ENCODE assay signal across 8 mouse cellular contexts in genomic region chr14:119099570-119099891, GRCm38 (mm10). TPM values are rescaled to one million over a fixed set of nuclear protein-coding genes. Genes with fewer than 3 reads are reported as not detected.
A peak's percentile ranks its signal among the peaks of the same experiment; 100 is the strongest.
DNase-seq lines count a peak whose midpoint lies in the region; ATAC-seq and TF ChIP-seq lines count a peak whose summit lies in the region.

No protein-coding gene starts in this region.

- CTCF ChIA-PET in Patski (lab: Charles Lee): interaction anchor here (1.3 to 1.4 kb wide), 2 partner anchors 13 to 281 kb away, joined by 3 read pairs; no protein-coding TSS in a partner anchor

- no peaks in the 10 kb centered on the region for H3K36me3 ChIP-seq in heart, embryonic 15.5 days
- H3K36me3 ChIP-seq in hindbrain, embryonic 11.5 days (ENCODE audit: control insufficient read depth, insufficient read depth, low read length): no peaks in the 10 kb centered on the region
- no peaks in the 10 kb centered on the region for H3K36me3 ChIP-seq in midbrain, embryonic 12.5 days

- H3K4me2 ChIP-seq in heart, embryonic 15.5 days: peak overlapping the region; percentile 94
- peak overlapping the region; percentile 78 for H3K4me2 ChIP-seq in hindbrain, embryonic 11.5 days (replicated peaks; ENCODE audit: low read depth, low read length)
- peak overlapping the region; percentile 76 for H3K4me2 ChIP-seq in midbrain, embryonic 12.5 days (replicated peaks)

- POLR2A ChIA-PET in Patski (lab: Charles Lee): no interaction called here

- no peaks in the 10 kb centered on the region for H3K9me3 ChIP-seq in heart, embryonic 15.5 days (replicated peaks)
- no peaks in the 10 kb centered on the region for H3K9me3 ChIP-seq in hindbrain, embryonic 11.5 days (ENCODE audit: control insufficient read depth, low read length)
- no peaks in the 10 kb centered on the region for H3K9me3 ChIP-seq in midbrain, embryonic 12.5 days

- in situ Hi-C loops in Patski (cut with MboI; ENCODE audit: low pct_unique_long_range_greater_than_20kb): loop anchor here (25.0 kb wide), 1 partner anchor 963 kb away; no protein-coding TSS in a partner anchor

- peak overlapping the region; percentile 51 for H3K27ac ChIP-seq in heart, embryonic 15.5 days
- peak overlapping the region; percentile 71 for H3K27ac ChIP-seq in hindbrain, embryonic 11.5 days (ENCODE audit: low read depth, low read length)
- H3K27ac ChIP-seq in midbrain, embryonic 12.5 days (replicated peaks): peak overlapping the region; percentile 86

- H3K27me3 ChIP-seq in heart, embryonic 15.5 days: no peaks in the 10 kb centered on the region
- no peaks in the 10 kb centered on the region for H3K27me3 ChIP-seq in Patski
- no peaks in the 10 kb centered on the region for H3K27me3 ChIP-seq in hindbrain, embryonic 11.5 days (ENCODE audit: control insufficient read depth, insufficient read depth, low read length)
- H3K27me3 ChIP-seq in midbrain, embryonic 12.5 days: no peaks in the 10 kb centered on the region

- intact Hi-C loops in heart, postnatal 36 days (cut with DNase I): no loop called here
- intact Hi-C loops in gastrocnemius, postnatal 36 days (cut with DNase I): no loop called here

- no peak for TF ChIP-seq CTCF in Patski (IDR thresholded peaks at IDR 0.05)

- H3K4me3 ChIP-seq in heart, embryonic 15.5 days: peak overlapping the region; percentile 77
- peak overlapping the region; percentile 52 for H3K4me3 ChIP-seq in hindbrain, embryonic 11.5 days (ENCODE audit: low read depth, low read length)
- peak overlapping the region; percentile 83 for H3K4me3 ChIP-seq in midbrain, embryonic 12.5 days

- DNase-seq in heart, postnatal 36 days: no peak
- DNase-seq in Patski (ENCODE audit: low read depth, low spot score): no peak
- DNase-seq in hindbrain, embryonic 11.5 days (ENCODE audit: low spot score): no peak
- DNase-seq in Muller cell, postnatal 12 days (ENCODE audit: inconsistent ontology term): no peak
- DNase-seq in cerebellum, postnatal 36 days: no peak
- DNase-seq in gastrocnemius, postnatal 36 days: no peak

- WGBS in heart, embryonic 15.5 days: 2% methylated on average over 13 of the region's 13 CpGs
- WGBS in hindbrain, embryonic 11.5 days: under 1% methylated on average over 13 of the region's 13 CpGs
- 2% methylated on average over 13 of the region's 13 CpGs for WGBS in midbrain, embryonic 12.5 days

- peak overlapping the region; percentile 76 for H3K9ac ChIP-seq in heart, embryonic 15.5 days
- peak overlapping the region; percentile 76 for H3K9ac ChIP-seq in hindbrain, embryonic 11.5 days (ENCODE audit: low read depth, low read length)
- H3K9ac ChIP-seq in midbrain, embryonic 12.5 days (replicated peaks): peak overlapping the region; percentile 87

- H3K4me1 ChIP-seq in heart, embryonic 15.5 days (replicated peaks): peaks cover 8% of the 10 kb centered on the region
- H3K4me1 ChIP-seq in hindbrain, embryonic 11.5 days (replicated peaks; ENCODE audit: control insufficient read depth, insufficient read depth, low read length): 0 out of 2 replicates have a peak, but pooled peaks cover 2% of the 10 kb centered on the region
- H3K4me1 ChIP-seq in midbrain, embryonic 12.5 days: peaks cover 17% of the 10 kb centered on the region

- ATAC-seq in heart, embryonic 15.5 days (replicated peaks; ENCODE audit: insufficient number of reproducible peaks, insufficient read depth, low FRiP score, low read depth): no peak
- ATAC-seq in Patski: peak; percentile 81
- ATAC-seq in hindbrain, embryonic 11.5 days (ENCODE audit: low FRiP score): no peak; the same call in 1 of the 2 replicates
- ATAC-seq in midbrain, embryonic 12.5 days (ENCODE audit: low FRiP score, low read depth): peak; percentile 83

RNA-seq across cellular contexts. Expression of gene Uggt2, which starts 0.3 kb away (rescaled TPM):
- 7.4 and 8.1 TPM in 2 replicates for polyA plus RNA-seq in heart, embryonic 15.5 days (2015; fragmentation: Nextera tagmentation; extraction: Ambion mirVana)
- total RNA-seq in heart, postnatal 36 days (2021): 1 to 10 TPM; 6.5 to 6.7 TPM
- polyA plus RNA-seq in Patski (2021): 18.5 TPM
- 17.2 and 21.9 TPM in 2 replicates for polyA plus RNA-seq in hindbrain, embryonic 11.5 days (2014; fragmentation: Nextera tagmentation; extraction: Ambion mirVana)
- 26.4 and 27.7 TPM in 2 replicates for polyA plus RNA-seq in midbrain, embryonic 12.5 days (2016; fragmentation: Nextera tagmentation; extraction: Ambion mirVana)
- 1 to 10 TPM; 6.2 to 6.9 TPM for total RNA-seq in gastrocnemius, postnatal 36 days (2021)

RNA-seq across cellular contexts. Expression of gene Hs6st3, which starts 38.6 kb away (rescaled TPM):
- polyA plus RNA-seq in heart, embryonic 15.5 days (2015; fragmentation: Nextera tagmentation; extraction: Ambion mirVana): 0.08 and 0.18 TPM in 2 replicates
- total RNA-seq in heart, postnatal 36 days (2021): not detected
- polyA plus RNA-seq in Patski (2021): 1.0 TPM
- polyA plus RNA-seq in hindbrain, embryonic 11.5 days (2014; fragmentation: Nextera tagmentation; extraction: Ambion mirVana): 0.33 and 0.57 TPM in 2 replicates
- polyA plus RNA-seq in midbrain, embryonic 12.5 days (2016; fragmentation: Nextera tagmentation; extraction: Ambion mirVana): 0.88 and 1.0 TPM in 2 replicates
- total RNA-seq in gastrocnemius, postnatal 36 days (2021): not detected

Comparison
In these comparisons a context has a peak if more than half of its experiments do, and no peak if none do; other contexts are left out.
1. ATAC-seq: peak in Patski (single experiment) and midbrain, embryonic 12.5 days (single experiment); none in heart, embryonic 15.5 days (single experiment) and hindbrain, embryonic 11.5 days (single experiment).
2. Peak in every context shown above with its lines, with median percentiles within 50 percentile points of each other: H3K27ac ChIP-seq, H3K4me2 ChIP-seq, H3K4me3 ChIP-seq and H3K9ac ChIP-seq.